Mouse (Mus musculus) A20 (cell line): ENCODE measurements at regions not wholly inside any gene's neighbourhood (a gene's known extent, or its start where the extent isn't known, plus 50 kb on each side); places are given as distances from the start of the nearest gene placed in this dataset.

ENCODE experiments used
- DNase-seq: peaks from one replicate; pipeline ENCODE4 v3.0.0-alpha.2; 2011; ENCODE audit warnings: low read depth, low spot score

DNA sequence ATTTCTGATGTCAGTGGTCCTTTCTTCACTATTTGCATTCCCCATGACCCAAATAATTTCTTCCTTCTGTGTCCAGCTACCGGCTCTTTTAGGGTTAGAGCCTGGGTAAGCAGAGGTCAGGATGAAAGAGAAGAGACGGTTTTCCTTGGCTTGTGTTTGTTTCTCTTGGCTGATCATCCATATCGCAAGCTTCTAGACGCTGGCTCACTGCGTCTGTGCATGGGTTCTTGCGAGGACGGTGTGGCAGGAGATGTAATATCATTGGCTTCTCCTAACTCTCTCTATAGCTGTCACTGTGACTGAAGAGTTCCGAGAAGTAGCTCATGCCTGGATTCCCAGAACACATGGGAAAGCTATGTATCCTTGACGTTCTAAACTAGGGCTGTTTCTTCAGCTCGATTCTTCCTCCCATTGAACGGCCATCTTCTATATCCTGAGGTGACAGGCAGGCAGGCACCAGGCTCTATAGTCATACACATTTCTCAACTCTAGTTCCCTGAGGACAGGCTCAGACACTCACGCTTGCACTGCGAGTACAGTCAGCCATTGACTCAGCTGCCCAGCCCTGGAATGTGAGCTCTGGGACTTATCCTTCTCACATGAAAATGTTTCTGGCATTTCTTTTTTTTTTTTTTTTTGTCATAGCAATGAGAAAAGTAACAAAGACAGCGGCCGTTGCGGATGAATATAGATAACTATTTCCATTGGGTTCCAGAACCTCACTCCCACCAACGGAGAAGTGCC lies 85.0 kb downstream of the Bach1 start:
- no peak for DNase-seq

DNA sequence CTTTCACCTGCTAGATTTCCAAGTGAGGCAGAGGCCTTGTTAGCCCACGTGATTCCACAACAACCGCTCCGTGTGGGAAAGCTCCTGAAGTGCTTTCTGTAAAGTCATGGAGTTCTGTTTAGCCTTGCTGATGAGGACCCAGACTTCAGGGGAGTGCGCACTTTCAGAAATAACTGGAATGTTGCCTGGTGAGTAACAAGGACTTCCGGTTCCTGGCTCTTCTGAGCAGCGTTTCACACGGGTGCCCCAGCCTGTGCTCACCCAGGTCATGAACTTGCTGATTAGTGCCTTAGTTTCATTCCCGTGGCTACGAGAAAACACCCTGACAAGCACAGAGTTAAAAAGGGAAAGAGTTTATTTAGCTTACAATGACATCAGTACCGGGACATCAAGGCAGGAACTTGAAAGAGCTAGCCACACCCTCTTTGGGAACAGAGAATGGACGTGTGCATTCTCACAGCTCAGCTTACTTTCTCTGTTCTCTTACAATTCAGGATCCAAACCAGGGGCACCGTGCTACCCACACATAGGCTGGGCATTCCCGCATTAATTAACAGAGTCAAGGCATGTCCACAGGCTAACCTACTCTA lies 85.8 kb downstream of the Bach1 start:
- no peak for DNase-seq

GRCm38 (mm10) chr16:87789539-87789938 lies 90.8 kb downstream of the Bach1 start:
- DNase-seq, result no peak

- DNase-seq, result no peak
These were observed 91.2 kb downstream of the Bach1 start for GRCm38 (mm10) chr16:87789957-87790356.

DNA sequence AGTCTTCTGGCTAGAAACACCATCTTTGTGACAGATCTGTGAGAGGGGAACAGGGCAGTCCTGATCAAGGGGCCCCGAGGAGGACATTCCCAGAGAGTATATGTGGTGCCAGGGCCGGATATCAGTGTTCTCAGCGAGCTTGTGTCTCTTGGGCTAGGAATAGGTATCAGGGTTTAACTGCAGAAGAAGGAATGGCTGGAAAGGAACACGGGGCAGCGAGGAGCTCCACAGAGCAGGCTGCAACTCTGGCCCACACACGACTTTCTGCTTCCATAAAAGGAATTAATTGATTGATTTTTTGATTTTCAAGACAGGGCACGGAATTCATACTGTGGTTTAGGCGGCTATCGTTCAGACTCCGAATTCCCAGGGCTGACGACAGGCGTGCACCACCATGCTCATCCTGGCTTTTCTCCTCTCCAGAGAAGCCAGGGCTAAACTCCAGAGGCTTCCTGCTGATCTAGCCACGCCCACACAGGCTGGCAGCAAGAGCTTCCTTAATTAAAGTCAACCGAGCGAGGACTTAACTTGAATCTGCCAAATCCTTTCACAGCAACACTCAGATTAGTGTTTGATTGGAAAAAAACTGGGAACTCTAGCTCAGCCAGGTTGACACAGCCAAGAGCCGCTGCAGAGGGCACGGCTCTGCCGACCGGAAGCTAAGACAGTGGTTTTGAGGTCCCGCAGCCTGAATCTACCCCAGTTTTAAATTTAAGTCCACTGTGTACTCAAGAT lies 97.9 kb downstream of the Bach1 start:
- no peak for DNase-seq

- no peak for DNase-seq
These were observed 103.6 kb downstream of the Bach1 start for GRCm38 (mm10) chr16:87802317-87802716.

- DNase-seq, result no peak
These were observed 118.8 kb downstream of the Bach1 start for GRCm38 (mm10) chr16:87817590-87817989.

GRCm38 (mm10) chr16:87834296-87834695 lies 135.6 kb downstream of the Bach1 start:
- DNase-seq, result no peak

GRCm38 (mm10) chr16:87840949-87841546 lies 142.3 kb downstream of the Bach1 start:
- peak; percentile 3 for DNase-seq
